In genomic region chrX:167167282-167167681, GRCm38 (mm10) we compare ENCODE assay signal across 10 mouse cellular contexts. TPM values are rescaled to one million over a fixed set of nuclear protein-coding genes. Genes with fewer than 3 reads are reported as not detected.
A peak's percentile ranks its signal among the peaks of the same experiment; 100 is the strongest.
DNase-seq lines count a peak whose midpoint lies in the region; ATAC-seq lines count a peak whose summit lies in the region.
"Had no signal": no experiment of that assay in that cellular context is flagged by ENCODE, and none has a peak within 500 bp of the region (broad histone marks: within the 10 kb centered on the region; RNA-seq: fewer than 3 reads in every experiment).

No protein-coding gene starts in this region.

- no peaks in the 10 kb centered on the region for H3K36me3 ChIP-seq in macrophage (ENCODE audit: inconsistent target)
- H3K36me3 ChIP-seq: stomach, embryonic 15.5 days had no signal

- peak; percentile 76 for ATAC-seq in common myeloid progenitor, adult 5-6 weeks (replicated peaks; ENCODE audit: low read depth, poor library complexity, severe bottlenecking)
- ATAC-seq: hindbrain, postnatal 0 days had no signal

- 15% methylated on average over 2 of the region's 2 CpGs for WGBS in macrophage (ENCODE audit: missing documents)

- no peaks in the 10 kb centered on the region for H3K79me2 ChIP-seq in macrophage (ENCODE audit: inconsistent target)

- peak; percentile 6 for DNase-seq in gastrocnemius, adult 18-20 months (ENCODE audit: low spot score)
- DNase-seq in gastrocnemius, adult 8-10 months (ENCODE audit: low spot score in 2 of 2): no peak
- peak; percentile 44 for DNase-seq in layer of hippocampus, adult 9-11 months
- no peak for DNase-seq in layer of hippocampus, postnatal 10 days (ENCODE audit: low spot score in 2 of 2)
- DNase-seq in spleen, postnatal 14 days (ENCODE audit: low spot score in 2 of 2): no peak
- no peak for DNase-seq in ovary, adult 18-20 months (ENCODE audit: low spot score)

- H3K4me3 ChIP-seq in macrophage (ENCODE audit: inconsistent target): no peak overlapping the region
- H3K4me3 ChIP-seq: stomach, embryonic 15.5 days had no signal

- peak overlapping the region; percentile 75 for H3K27ac ChIP-seq in macrophage
- H3K27ac ChIP-seq: hindbrain, postnatal 0 days; stomach, embryonic 15.5 days had no signal

RNA-seq across cellular contexts. Expression of gene Tmsb4x, which starts 41.8 kb away (rescaled TPM):
- total RNA-seq in gastrocnemius, adult 18-20 months (2021): 100 to 1,000 TPM; 127 to 178 TPM
- 100 to 1,000 TPM; 149 to 210 (median 158) TPM for total RNA-seq in gastrocnemius, adult 8-10 months (2022)
- 1,000 to 10,000 TPM; 2,084 to 2,121 TPM for total RNA-seq in layer of hippocampus, postnatal 10 days (2021)
- total RNA-seq in common myeloid progenitor, adult 5-6 weeks (2017): 1,342 and 1,379 TPM in 2 replicates
- 1,000 to 10,000 TPM in 5 of 26 experiments, 100 to 1,000 TPM in 21; 301 to 1,383 (median 738) TPM for total RNA-seq in macrophage (2018; cell fraction: chromatin; rRNA removed)
- over 10,000 TPM in 13 of 26 experiments, 1,000 to 10,000 TPM in 13; 6,933 to 20,466 (median 10,239) TPM for total RNA-seq in macrophage (2018; cell fraction: cytosol; rRNA removed)
- total RNA-seq in macrophage (2018; cell fraction: nucleus; rRNA removed): 1,000 to 10,000 TPM in 24 of 26 experiments, 100 to 1,000 TPM in 2; 863 to 5,485 (median 2,675) TPM
- 6,334 to 16,092 TPM (median 9,092 TPM) in 3 replicates for polyA plus RNA-seq in macrophage (2018)

Comparison
In these comparisons a context has a peak if more than half of its experiments do, and no peak if none do; other contexts are left out.
1. DNase-seq: peak in gastrocnemius, adult 18-20 months (single experiment) and layer of hippocampus, adult 9-11 months (single experiment); none in gastrocnemius, adult 8-10 months (0 of 2), layer of hippocampus, postnatal 10 days (0 of 2), spleen, postnatal 14 days (0 of 2) and ovary, adult 18-20 months (single experiment).